Mouse (Mus musculus): ENCODE data around the gene Txndc5. TPM values are rescaled to one million over a fixed set of nuclear protein-coding genes. Genes with fewer than 3 reads are reported as not detected.

The Txndc5 gene
- polyA plus RNA-seq (2011; ENCODE audit: insufficient read length, low read depth, missing spikeins), result 315 and 331 TPM in 2 replicates

- Histone ChIP-seq H3K4me3 (ENCODE audit: insufficient read depth, low read length) (peak within 1 kb of the TSS; percentile 95), H3K27ac (ENCODE audit: insufficient read depth, low read length) (peak within 1 kb of the TSS; percentile 82), H3K4me1 (ENCODE audit: control insufficient read depth, insufficient read depth, low read length) (peaks cover 9% of the 10 kb centered on the region)
- no peak for TF ChIP-seq CTCF (IDR thresholded peaks at IDR 0.05; ENCODE audit: borderline replicate concordance, insufficient read depth, low read length)
- no peak for TF ChIP-seq POLR2A (IDR thresholded peaks at IDR 0.05; ENCODE audit: low read depth, low read length)
Observed at GRCm38 (mm10) chr13:38528687-38529294, at the start of gene Txndc5. TSS of gene Txndc5 (minus strand) at chr13:38528824.

- TF ChIP-seq CTCF (IDR thresholded peaks at IDR 0.05; ENCODE audit: borderline replicate concordance, insufficient read depth, low read length) (no peak), POLR2A (IDR thresholded peaks at IDR 0.05; ENCODE audit: low read depth, low read length) (no peak)
- Histone ChIP-seq H3K4me1 (ENCODE audit: control insufficient read depth, insufficient read depth, low read length) (no peaks in the 10 kb centered on the region), H3K4me3 (ENCODE audit: insufficient read depth, low read length) (no peak overlapping the region), H3K27ac (ENCODE audit: insufficient read depth, low read length) (no peak overlapping the region)
Observed at GRCm38 (mm10) chr13:38574668-38575067, 46.0 kb upstream of the Txndc5 start.

GRCm38 (mm10) chr13:38573281-38573680 lies 44.7 kb upstream of the Txndc5 start:
- TF ChIP-seq CTCF (IDR thresholded peaks at IDR 0.05; ENCODE audit: borderline replicate concordance, insufficient read depth, low read length), result no peak
- TF ChIP-seq POLR2A (IDR thresholded peaks at IDR 0.05; ENCODE audit: low read depth, low read length), result no peak
- Histone ChIP-seq H3K27ac (ENCODE audit: insufficient read depth, low read length) (no peak overlapping the region), H3K4me1 (ENCODE audit: control insufficient read depth, insufficient read depth, low read length) (no peaks in the 10 kb centered on the region), H3K4me3 (ENCODE audit: insufficient read depth, low read length) (no peak overlapping the region)

- TF ChIP-seq POLR2A (IDR thresholded peaks at IDR 0.05; ENCODE audit: low read depth, low read length), result no peak
- Histone ChIP-seq H3K4me3 (ENCODE audit: insufficient read depth, low read length) (no peak overlapping the region), H3K27ac (ENCODE audit: insufficient read depth, low read length) (no peak overlapping the region), H3K4me1 (ENCODE audit: control insufficient read depth, insufficient read depth, low read length) (no peaks in the 10 kb centered on the region)
Observed at GRCm38 (mm10) chr13:38565245-38565644, 36.6 kb upstream of the Txndc5 start.

- Histone ChIP-seq H3K4me3 (ENCODE audit: insufficient read depth, low read length) (no peak overlapping the region), H3K4me1 (ENCODE audit: control insufficient read depth, insufficient read depth, low read length) (no peaks in the 10 kb centered on the region), H3K27ac (ENCODE audit: insufficient read depth, low read length) (no peak overlapping the region)
- TF ChIP-seq POLR2A (IDR thresholded peaks at IDR 0.05; ENCODE audit: low read depth, low read length) (no peak), CTCF (IDR thresholded peaks at IDR 0.05; ENCODE audit: borderline replicate concordance, insufficient read depth, low read length) (no peak)
Observed at GRCm38 (mm10) chr13:38554611-38555010, 26.0 kb upstream of the Txndc5 start.

GRCm38 (mm10) chr13:38554210-38554609 lies 25.6 kb upstream of the Txndc5 start:
- TF ChIP-seq POLR2A (IDR thresholded peaks at IDR 0.05; ENCODE audit: low read depth, low read length) (no peak), CTCF (IDR thresholded peaks at IDR 0.05; ENCODE audit: borderline replicate concordance, insufficient read depth, low read length) (no peak)
- H3K27ac ChIP-seq (ENCODE audit: insufficient read depth, low read length), result no peak overlapping the region
- H3K4me1 ChIP-seq (ENCODE audit: control insufficient read depth, insufficient read depth, low read length), result no peaks in the 10 kb centered on the region
- no peak overlapping the region for H3K4me3 ChIP-seq (ENCODE audit: insufficient read depth, low read length)

GRCm38 (mm10) chr13:38548681-38549080 lies 20.1 kb upstream of the Txndc5 start:
- no peak overlapping the region for H3K27ac ChIP-seq (ENCODE audit: insufficient read depth, low read length)
- no peaks in the 10 kb centered on the region for H3K4me1 ChIP-seq (ENCODE audit: control insufficient read depth, insufficient read depth, low read length)
- TF ChIP-seq POLR2A (IDR thresholded peaks at IDR 0.05; ENCODE audit: low read depth, low read length), result no peak
- TF ChIP-seq CTCF (IDR thresholded peaks at IDR 0.05; ENCODE audit: borderline replicate concordance, insufficient read depth, low read length), result no peak
- no peak overlapping the region for H3K4me3 ChIP-seq (ENCODE audit: insufficient read depth, low read length)

- TF ChIP-seq CTCF (IDR thresholded peaks at IDR 0.05; ENCODE audit: borderline replicate concordance, insufficient read depth, low read length) (no peak), POLR2A (IDR thresholded peaks at IDR 0.05; ENCODE audit: low read depth, low read length) (no peak)
- H3K4me3 ChIP-seq (ENCODE audit: insufficient read depth, low read length), result no peak overlapping the region
- H3K27ac ChIP-seq (ENCODE audit: insufficient read depth, low read length), result no peak overlapping the region
- H3K4me1 ChIP-seq (ENCODE audit: control insufficient read depth, insufficient read depth, low read length), result no peaks in the 10 kb centered on the region
Observed at GRCm38 (mm10) chr13:38547717-38548116, 19.1 kb upstream of the Txndc5 start.

- Histone ChIP-seq H3K27ac (ENCODE audit: insufficient read depth, low read length) (no peak overlapping the region), H3K4me3 (ENCODE audit: insufficient read depth, low read length) (no peak overlapping the region), H3K4me1 (ENCODE audit: control insufficient read depth, insufficient read depth, low read length) (no peaks in the 10 kb centered on the region)
- no peak for TF ChIP-seq CTCF (IDR thresholded peaks at IDR 0.05; ENCODE audit: borderline replicate concordance, insufficient read depth, low read length)
- TF ChIP-seq POLR2A (IDR thresholded peaks at IDR 0.05; ENCODE audit: low read depth, low read length), result no peak
Observed at GRCm38 (mm10) chr13:38546754-38547153, 18.1 kb upstream of the Txndc5 start.

- Histone ChIP-seq H3K4me3 (ENCODE audit: insufficient read depth, low read length) (no peak overlapping the region), H3K4me1 (ENCODE audit: control insufficient read depth, insufficient read depth, low read length) (no peaks in the 10 kb centered on the region), H3K27ac (ENCODE audit: insufficient read depth, low read length) (no peak overlapping the region)
- TF ChIP-seq CTCF (IDR thresholded peaks at IDR 0.05; ENCODE audit: borderline replicate concordance, insufficient read depth, low read length) (no peak), POLR2A (IDR thresholded peaks at IDR 0.05; ENCODE audit: low read depth, low read length) (no peak)
Observed at GRCm38 (mm10) chr13:38545460-38545859, 16.8 kb upstream of the Txndc5 start.
